Mouse (Mus musculus): ENCODE data around the gene Insig1. TPM values are rescaled to one million over a fixed set of nuclear protein-coding genes. Genes with fewer than 3 reads are reported as not detected.

Gene Insig1
- polyA plus RNA-seq, 1 experiment from 2014 or later, result 95.6 TPM

DNA sequence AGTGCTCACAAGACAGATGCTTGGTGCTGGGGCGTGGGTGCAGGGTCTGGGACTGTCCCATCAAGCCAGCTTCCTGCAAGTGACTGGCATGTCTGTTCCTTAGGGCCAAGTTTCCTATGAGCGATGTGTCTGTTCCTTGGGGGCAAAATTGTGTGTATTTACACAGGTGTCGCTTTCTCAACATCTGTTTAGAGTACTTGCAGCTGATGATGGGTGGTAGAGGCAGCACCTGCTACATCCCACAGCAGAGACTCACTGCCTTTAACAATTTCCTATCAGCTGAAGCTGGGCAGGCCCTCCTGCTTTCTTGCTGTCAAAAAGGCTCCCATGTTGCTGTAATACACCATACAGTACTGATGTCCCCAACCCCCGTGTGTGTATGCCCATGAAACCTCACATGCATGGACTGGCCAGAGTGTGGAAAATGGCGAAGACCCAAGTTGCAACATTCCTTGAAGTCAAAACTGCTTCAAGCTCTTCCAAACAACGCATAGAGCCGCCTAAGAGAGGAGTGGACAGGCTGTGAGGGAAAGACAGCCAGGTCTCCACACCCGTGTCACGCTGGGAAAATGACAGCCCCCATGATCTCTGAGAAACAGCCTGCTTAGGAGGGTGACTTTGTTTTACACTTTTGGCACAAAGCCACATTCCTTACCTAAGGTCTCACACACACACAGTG lies 875 bp upstream of the Insig1 start:
- ATAC-seq (ENCODE audit: low FRiP score), result no peak; the same call in 1 of the 2 replicates
- H3K27me3 ChIP-seq, result no peaks in the 10 kb centered on the region
- 22% methylated on average over 9 of the region's 9 CpGs for WGBS
- no peaks in the 10 kb centered on the region for H3K9me3 ChIP-seq (replicated peaks)
- H3K4me1 ChIP-seq, result peaks cover 36% of the 10 kb centered on the region
- H3K27ac ChIP-seq, result peak overlapping the region; percentile 97
- H3K4me3 ChIP-seq, result peak overlapping the region; percentile 92
- H3K4me2 ChIP-seq (replicated peaks), result peak overlapping the region; percentile 80
- H3K9ac ChIP-seq, result peak overlapping the region; percentile 78
- H3K36me3 ChIP-seq, result peaks cover 19% of the 10 kb centered on the region

DNA sequence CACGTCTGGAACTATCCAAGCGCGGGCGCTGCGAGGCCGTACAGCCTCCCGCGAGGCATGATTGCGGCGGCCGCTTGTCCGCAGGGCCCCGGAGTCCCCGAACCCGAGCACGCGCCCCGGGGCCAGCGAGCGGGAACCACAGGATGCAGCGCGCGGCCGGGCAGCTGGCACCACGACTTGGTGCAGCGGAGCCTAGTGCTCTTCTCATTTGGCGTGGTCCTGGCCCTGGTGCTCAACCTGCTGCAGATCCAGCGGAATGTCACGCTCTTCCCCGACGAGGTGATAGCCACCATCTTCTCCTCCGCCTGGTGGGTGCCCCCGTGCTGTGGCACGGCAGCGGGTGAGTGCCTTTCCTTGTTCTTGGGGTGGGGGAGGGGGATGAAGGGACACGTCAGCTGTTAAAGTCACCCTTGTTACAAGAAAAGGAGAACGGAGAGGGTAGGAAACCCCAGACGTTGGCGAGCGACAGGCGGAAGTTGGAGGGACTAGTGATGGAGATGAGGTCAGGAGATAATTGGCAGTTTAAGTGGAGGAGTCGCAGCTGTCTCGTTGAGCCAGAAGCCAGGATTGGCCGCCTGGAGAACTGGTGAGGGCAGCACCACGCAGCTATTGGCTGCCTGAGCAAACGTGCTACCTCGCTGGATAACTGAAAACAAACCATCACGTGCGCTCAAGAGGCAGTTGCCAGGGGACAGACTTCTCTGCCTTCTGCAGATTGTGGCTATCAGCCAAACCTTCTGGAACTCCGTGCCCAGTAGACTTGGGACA lies 477 bp downstream of the Insig1 start:
- Histone ChIP-seq H3K27ac (peak overlapping the region; percentile 97), H3K4me3 (peak overlapping the region; percentile 92), H3K4me2 (replicated peaks) (peak overlapping the region; percentile 80), H3K4me1 (peaks cover 36% of the 10 kb centered on the region), H3K9ac (peak overlapping the region; percentile 77), H3K27me3 (no peaks in the 10 kb centered on the region), H3K9me3 (replicated peaks) (no peaks in the 10 kb centered on the region), H3K36me3 (peaks cover 31% of the 10 kb centered on the region)
- ATAC-seq (ENCODE audit: low FRiP score), result peak; percentile 81
- WGBS, result under 1% methylated on average over 50 of the region's 50 CpGs

DNA sequence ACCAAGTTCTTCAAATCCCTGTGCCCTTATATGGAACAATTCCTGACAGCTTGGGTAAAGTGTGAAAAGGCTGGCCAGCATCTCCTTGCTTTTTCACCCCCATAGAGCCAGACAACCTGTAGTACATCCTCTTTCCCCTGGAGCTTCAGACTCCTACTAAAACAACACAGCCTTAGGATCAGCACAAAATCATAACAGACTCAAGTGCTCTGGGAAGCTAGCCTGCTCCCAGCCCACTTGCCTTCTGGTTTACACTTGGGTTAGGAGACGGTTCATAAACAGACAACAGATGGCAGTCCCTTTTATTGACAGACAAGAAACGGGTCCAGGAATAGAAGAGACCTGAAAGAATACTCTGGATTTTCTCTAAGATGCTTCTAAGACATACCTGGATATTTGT lies 8.3 kb downstream of the Insig1 start:
- Histone ChIP-seq H3K4me3 (no peak overlapping the region), H3K27ac (no peak overlapping the region), H3K27me3 (no peaks in the 10 kb centered on the region), H3K36me3 (peaks cover 32% of the 10 kb centered on the region), H3K4me1 (no peaks in the 10 kb centered on the region), H3K9ac (no peak overlapping the region), H3K4me2 (replicated peaks) (no peak overlapping the region), H3K9me3 (replicated peaks) (no peaks in the 10 kb centered on the region)
- WGBS, result 73% methylated on average over 2 of the region's 2 CpGs
- ATAC-seq (ENCODE audit: low FRiP score), result no peak

DNA sequence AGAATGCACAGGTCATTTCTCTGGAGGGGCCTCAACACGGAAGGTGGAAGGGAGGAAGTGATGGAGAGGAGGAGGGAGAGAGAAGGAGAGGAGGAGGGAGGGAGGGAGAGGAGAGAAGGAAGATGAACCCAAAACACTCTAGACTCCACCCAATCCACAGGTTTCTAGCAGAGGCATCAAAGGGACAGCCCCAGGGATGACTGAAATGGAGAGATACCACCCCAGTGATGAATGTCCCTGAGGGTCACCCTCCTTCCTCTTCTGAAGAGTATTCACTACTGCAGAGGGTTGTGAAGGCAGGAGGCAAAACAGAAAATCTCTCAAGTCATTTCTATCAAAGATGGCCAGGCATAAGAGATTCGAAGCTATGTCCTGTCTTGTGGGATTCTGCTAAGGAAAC lies 10.0 kb downstream of the Insig1 start:
- ATAC-seq (ENCODE audit: low FRiP score), result no peak
- H3K9me3 ChIP-seq (replicated peaks), result no peaks in the 10 kb centered on the region
- WGBS, result 78% methylated on average over 2 of the region's 2 CpGs
- no peak overlapping the region for H3K27ac ChIP-seq
- peaks cover 17% of the 10 kb centered on the region for H3K36me3 ChIP-seq
- no peaks in the 10 kb centered on the region for H3K4me1 ChIP-seq
- no peak overlapping the region for H3K4me3 ChIP-seq
- no peaks in the 10 kb centered on the region for H3K27me3 ChIP-seq
- no peak overlapping the region for H3K4me2 ChIP-seq (replicated peaks)
- no peak overlapping the region for H3K9ac ChIP-seq

DNA sequence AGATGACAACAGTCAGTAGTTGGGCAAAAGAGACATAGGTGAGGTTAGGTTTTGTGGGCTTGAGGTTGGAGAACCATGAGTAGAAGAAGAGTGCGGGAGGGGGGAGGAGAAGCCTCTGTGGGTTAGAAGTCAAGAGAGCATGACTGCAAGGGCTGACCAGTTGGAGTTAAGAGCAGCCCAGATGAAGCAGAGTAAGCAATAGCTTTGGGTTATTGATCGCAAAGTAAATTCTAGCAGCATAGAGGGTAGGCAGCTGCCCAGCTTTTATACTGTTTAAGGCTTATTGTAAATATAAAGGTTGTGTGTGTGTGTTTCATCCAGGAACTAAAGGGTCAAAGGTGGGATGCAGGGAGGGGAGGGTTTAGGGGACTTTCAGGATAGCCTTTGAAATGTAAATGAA lies 10.7 kb downstream of the Insig1 start:
- WGBS, result 97% methylated on average over 2 of the region's 2 CpGs
- no peak for ATAC-seq (ENCODE audit: low FRiP score)
- Histone ChIP-seq H3K4me3 (no peak overlapping the region), H3K27me3 (no peaks in the 10 kb centered on the region), H3K4me2 (replicated peaks) (no peak overlapping the region), H3K36me3 (peaks cover 10% of the 10 kb centered on the region; the same call in 1 of the 2 replicates), H3K4me1 (no peaks in the 10 kb centered on the region), H3K9me3 (replicated peaks) (no peaks in the 10 kb centered on the region), H3K9ac (no peak overlapping the region), H3K27ac (no peak overlapping the region)

DNA sequence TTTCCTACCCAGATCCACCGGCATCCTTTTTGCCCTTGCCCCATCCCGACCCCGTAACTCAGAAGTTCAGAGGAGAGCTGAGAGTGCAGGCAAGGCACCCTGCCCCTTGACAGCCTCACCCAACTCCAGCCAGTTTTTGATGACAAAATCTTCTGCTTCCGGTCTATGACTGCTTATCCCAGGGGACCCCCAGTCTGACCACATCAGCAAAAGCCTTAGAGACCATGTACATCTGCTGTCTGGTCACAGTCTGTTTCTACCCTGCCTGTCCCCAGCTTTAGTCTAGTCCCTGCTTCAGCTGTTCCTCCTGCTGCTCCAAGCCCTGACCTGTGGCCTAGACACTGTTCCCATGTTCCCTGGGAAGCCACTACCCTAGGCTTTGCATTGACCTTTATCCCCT lies 11.1 kb downstream of the Insig1 start:
- Histone ChIP-seq H3K4me1 (no peaks in the 10 kb centered on the region), H3K9ac (no peak overlapping the region), H3K36me3 (peaks cover 9% of the 10 kb centered on the region; the same call in 1 of the 2 replicates), H3K4me2 (replicated peaks) (no peak overlapping the region), H3K27me3 (no peaks in the 10 kb centered on the region), H3K9me3 (replicated peaks) (no peaks in the 10 kb centered on the region), H3K27ac (no peak overlapping the region), H3K4me3 (no peak overlapping the region)
- ATAC-seq (ENCODE audit: low FRiP score), result no peak
- WGBS, result 71% methylated on average over 4 of the region's 4 CpGs

DNA sequence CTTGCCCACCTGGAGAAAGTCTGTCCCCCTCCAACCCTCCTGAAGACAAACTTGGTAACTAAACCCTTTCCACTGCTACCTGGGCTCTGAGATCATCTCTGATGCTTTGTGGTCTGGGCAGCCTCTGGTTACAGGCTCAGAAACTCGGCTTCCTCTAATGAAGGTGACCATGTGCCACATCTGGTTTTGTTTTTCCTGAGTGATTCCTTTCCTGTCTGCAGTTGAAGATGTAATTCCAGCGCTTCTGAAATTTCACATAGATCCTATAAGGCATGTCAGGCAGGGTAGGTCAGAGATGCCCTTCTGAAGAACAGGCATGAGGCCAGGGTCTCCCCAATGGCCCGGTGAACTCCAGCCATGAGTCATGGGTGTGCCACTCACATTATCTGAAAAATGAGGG lies 11.6 kb downstream of the Insig1 start:
- Histone ChIP-seq H3K4me2 (replicated peaks) (no peak overlapping the region), H3K4me1 (no peaks in the 10 kb centered on the region), H3K4me3 (no peak overlapping the region), H3K27me3 (no peaks in the 10 kb centered on the region), H3K27ac (no peak overlapping the region), H3K9ac (no peak overlapping the region), H3K36me3 (peaks cover 8% of the 10 kb centered on the region; the same call in 1 of the 2 replicates), H3K9me3 (replicated peaks) (no peaks in the 10 kb centered on the region)
- 74% methylated on average over 3 of the region's 3 CpGs for WGBS
- no peak for ATAC-seq (ENCODE audit: low FRiP score)

DNA sequence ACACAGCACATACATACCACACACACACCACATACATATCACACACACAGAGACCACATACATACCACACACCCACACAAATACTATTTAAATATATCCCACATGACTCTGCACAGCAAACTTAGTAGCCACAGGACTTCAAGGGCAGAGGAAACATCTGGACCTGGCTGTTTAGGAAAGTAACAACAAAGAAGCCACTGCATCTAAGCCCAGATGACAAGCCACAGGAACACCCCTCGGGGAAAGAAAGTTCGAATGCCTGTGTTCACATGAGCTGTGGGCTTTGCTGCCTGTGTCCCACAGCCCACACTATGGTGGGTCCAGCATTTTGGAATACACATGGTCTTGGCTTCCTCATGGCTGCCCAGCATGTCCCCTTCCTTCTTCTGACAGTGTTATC lies 13.6 kb downstream of the Insig1 start:
- H3K9ac ChIP-seq, result no peak overlapping the region
- H3K27me3 ChIP-seq, result no peaks in the 10 kb centered on the region
- no peak overlapping the region for H3K4me3 ChIP-seq
- no peaks in the 10 kb centered on the region for H3K9me3 ChIP-seq (replicated peaks)
- no peaks in the 10 kb centered on the region for H3K36me3 ChIP-seq
- no peak overlapping the region for H3K27ac ChIP-seq
- H3K4me2 ChIP-seq (replicated peaks), result no peak overlapping the region
- 74% methylated on average over 2 of the region's 2 CpGs for WGBS
- H3K4me1 ChIP-seq, result no peaks in the 10 kb centered on the region
- ATAC-seq (ENCODE audit: low FRiP score), result no peak

DNA sequence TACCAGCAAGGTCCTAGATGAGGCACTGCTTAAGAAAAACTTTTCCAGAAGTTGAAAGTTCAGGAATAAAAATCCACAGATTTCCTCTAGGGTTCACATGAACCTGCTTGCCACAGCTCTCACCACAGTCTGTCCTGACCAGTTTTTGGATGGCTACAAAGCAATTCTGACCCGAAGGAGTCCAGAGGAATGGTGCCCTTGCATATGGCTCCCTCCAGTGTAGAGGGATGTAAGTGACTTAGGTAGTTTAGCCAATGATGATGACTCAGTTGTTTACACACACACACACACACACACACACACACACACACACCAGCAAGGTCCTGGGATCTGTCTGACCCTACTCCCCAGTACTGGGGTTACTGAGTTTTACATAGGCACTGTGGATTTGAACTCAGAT lies 19.4 kb downstream of the Insig1 start:
- H3K4me1 ChIP-seq, result no peaks in the 10 kb centered on the region
- no peak for ATAC-seq (ENCODE audit: low FRiP score)
- WGBS, result 58% methylated on average over 1 of the region's 1 CpGs
- no peaks in the 10 kb centered on the region for H3K36me3 ChIP-seq
- peaks cover 4% of the 10 kb centered on the region; the same call in 1 of the 2 replicates for H3K9me3 ChIP-seq (replicated peaks)
- no peak overlapping the region for H3K4me3 ChIP-seq
- no peak overlapping the region for H3K9ac ChIP-seq
- no peak overlapping the region for H3K27ac ChIP-seq
- H3K27me3 ChIP-seq, result no peaks in the 10 kb centered on the region
- H3K4me2 ChIP-seq (replicated peaks), result no peak overlapping the region

DNA sequence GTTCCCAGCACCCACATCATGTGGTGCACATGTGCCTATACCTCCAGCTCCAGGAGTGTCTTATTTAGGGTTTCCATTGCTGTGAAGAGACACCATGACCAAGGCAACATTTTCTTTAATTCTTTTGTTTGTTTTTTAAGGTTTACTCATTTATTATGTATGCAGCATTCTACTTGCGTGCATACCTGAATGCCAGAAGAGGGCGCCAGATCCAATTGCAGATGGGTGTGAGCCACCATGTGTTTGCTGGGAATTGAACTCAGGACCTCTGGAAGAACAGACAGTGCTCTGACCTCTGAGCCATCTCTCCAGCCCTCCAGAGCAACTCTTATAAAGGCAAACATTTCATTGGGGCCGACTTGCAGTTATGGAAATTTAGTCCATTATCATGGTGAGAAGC lies 21.2 kb downstream of the Insig1 start:
- Histone ChIP-seq H3K27ac (no peak overlapping the region), H3K9ac (no peak overlapping the region), H3K9me3 (replicated peaks) (peaks cover 4% of the 10 kb centered on the region; the same call in 1 of the 2 replicates), H3K27me3 (no peaks in the 10 kb centered on the region; the same call in 1 of the 2 replicates), H3K36me3 (no peaks in the 10 kb centered on the region), H3K4me2 (replicated peaks) (no peak overlapping the region), H3K4me1 (no peaks in the 10 kb centered on the region), H3K4me3 (no peak overlapping the region)
- WGBS, result 84% methylated on average over 3 of the region's 3 CpGs
- ATAC-seq (ENCODE audit: low FRiP score), result no peak

DNA sequence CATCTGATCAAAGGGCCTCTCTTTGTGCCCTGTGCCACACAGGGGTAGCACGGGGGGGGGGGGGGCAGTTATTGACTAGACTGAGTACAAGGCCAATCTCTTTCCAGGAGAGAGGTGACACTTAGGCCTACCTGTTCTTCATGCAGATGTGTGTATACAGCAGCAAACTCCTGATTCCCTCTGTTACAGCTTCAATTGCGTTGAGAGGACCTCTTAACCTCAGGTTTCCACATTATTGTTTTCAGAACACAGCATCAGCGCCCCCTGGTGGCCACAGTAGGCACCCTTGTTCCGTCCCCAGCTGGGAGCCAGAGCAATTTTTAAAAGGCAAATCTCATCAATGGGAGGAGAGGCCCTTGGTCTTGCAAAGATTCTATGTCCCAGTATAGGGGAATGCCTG lies 22.7 kb downstream of the Insig1 start:
- H3K4me3 ChIP-seq, result no peak overlapping the region
- no peaks in the 10 kb centered on the region; the same call in 1 of the 2 replicates for H3K27me3 ChIP-seq
- 28% methylated on average over 4 of the region's 4 CpGs for WGBS
- peaks cover 4% of the 10 kb centered on the region; the same call in 1 of the 2 replicates for H3K9me3 ChIP-seq (replicated peaks)
- no peaks in the 10 kb centered on the region for H3K4me1 ChIP-seq
- H3K9ac ChIP-seq, result no peak overlapping the region
- H3K27ac ChIP-seq, result no peak overlapping the region
- ATAC-seq (ENCODE audit: low FRiP score), result peak; percentile 46; the same call in 1 of the 2 replicates
- no peak overlapping the region for H3K4me2 ChIP-seq (replicated peaks)
- H3K36me3 ChIP-seq, result no peaks in the 10 kb centered on the region

DNA sequence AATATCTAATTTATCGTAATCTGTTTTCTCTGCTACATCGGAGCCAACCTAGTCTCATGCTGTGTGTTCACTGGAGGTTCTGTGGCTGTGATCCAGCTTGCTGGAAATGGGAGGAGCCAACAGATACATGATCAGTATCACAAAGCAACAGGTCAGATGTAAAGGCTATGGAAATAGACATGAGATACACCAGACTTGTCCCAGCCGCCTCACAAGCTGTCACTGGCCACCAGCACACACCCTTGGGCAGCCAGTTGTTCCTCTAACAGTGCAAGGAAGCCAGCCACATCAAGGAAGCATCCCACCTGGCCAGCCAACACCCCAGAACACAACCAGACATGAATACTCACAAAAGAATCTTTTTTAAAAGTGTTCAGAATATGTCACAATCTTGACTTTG lies 23.2 kb downstream of the Insig1 start:
- WGBS, result 75% methylated on average over 3 of the region's 3 CpGs
- 0 out of 2 replicates have a peak, but pooled peaks have one; percentile 30 for ATAC-seq (ENCODE audit: low FRiP score)

More for the DNA sequence above, 23.2 kb downstream of the Insig1 start:
- Histone ChIP-seq H3K4me1 (no peaks in the 10 kb centered on the region), H3K27me3 (no peaks in the 10 kb centered on the region; the same call in 1 of the 2 replicates), H3K27ac (no peak overlapping the region), H3K4me3 (no peak overlapping the region), H3K4me2 (replicated peaks) (no peak overlapping the region), H3K36me3 (no peaks in the 10 kb centered on the region), H3K9me3 (replicated peaks) (peaks cover 4% of the 10 kb centered on the region; the same call in 1 of the 2 replicates), H3K9ac (no peak overlapping the region)

Measured in hindbrain, embryonic 12.5 days (tissue).